Mouse (Mus musculus) thymus, adult 2 months (tissue): Measurements from ENCODE around the gene Smg6.

ENCODE experiments used
- CTCF ChIP-seq: fragments of 200-500 bp; IDR thresholded peaks from 2 replicates; pipeline ENCODE4 v1.5.1; 2012; ENCODE audit warnings: mild to moderate bottlenecking, control low read depth, low read length, moderate library complexity, borderline replicate concordance; ENCODE audit not compliant: control insufficient read depth, poor library complexity, insufficient read depth; ENCODE audit errors: extremely low read depth
- POLR2A ChIP-seq: fragments of 200-500 bp; IDR thresholded peaks from 2 replicates; pipeline ENCODE4 v1.6.1; 2012; ENCODE audit warnings: mild to moderate bottlenecking, low read length, control low read depth, moderate library complexity; ENCODE audit not compliant: control insufficient read depth, poor library complexity, insufficient read depth; ENCODE audit errors: extremely low read depth

GRCm38 (mm10) chr11:74982241-74982640 is 56.6 kb downstream of the Smg6 start:
- TF ChIP-seq CTCF (no peak), POLR2A (no peak)
